Mouse (Mus musculus): ENCODE results near the gene Cfd. TPM values are rescaled to one million over a fixed set of nuclear protein-coding genes. Genes with fewer than 3 reads are reported as not detected.

Gene Cfd
- polyA plus RNA-seq, 1 experiment from 2014 or later, result not detected

DNA sequence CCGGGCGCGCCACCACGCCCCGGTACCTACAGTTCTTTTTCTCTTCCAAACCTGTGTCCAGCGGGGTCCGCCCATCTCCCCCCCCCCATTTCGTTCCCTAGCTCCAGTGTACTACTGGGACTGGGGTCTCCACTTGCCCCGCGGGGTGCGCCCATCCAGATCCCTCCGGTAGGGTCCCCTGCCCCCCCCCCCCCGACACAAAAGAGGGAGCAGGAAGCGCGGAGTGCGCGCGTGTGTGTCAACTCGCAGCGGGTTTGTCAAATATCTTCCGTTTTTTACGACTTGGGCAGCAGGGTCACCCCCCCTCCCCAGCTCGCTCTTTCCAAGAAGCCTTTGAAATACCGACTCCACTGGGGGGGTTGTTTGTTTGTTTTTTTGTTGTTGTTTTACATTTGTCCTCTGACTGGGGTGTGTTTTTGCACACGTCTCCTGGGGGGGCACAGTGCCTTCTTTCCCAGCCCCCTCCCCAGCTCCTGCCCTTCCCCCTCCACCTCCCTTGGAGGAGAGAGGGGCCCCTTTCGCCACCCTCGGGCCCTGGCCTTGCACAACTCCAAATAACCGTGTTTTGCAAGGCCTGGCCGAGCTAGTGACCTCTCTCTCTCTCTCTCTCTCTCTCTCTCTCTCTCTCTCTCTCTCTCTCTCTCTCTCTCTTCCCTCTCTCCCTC is 37.5 kb downstream of the Cfd start:
- H3K4me1 ChIP-seq (replicated peaks), result peaks cover 59% of the 10 kb centered on the region
- H3K9ac ChIP-seq (replicated peaks), result peak overlapping the region; percentile 90
- H3K9me3 ChIP-seq, result no peaks in the 10 kb centered on the region
- peaks cover 12% of the 10 kb centered on the region for H3K27me3 ChIP-seq
- peak overlapping the region; percentile 97 for H3K4me3 ChIP-seq (replicated peaks)
- under 1% methylated on average over 27 of the region's 29 CpGs for WGBS
- H3K27ac ChIP-seq, result peak overlapping the region; percentile 97
- H3K36me3 ChIP-seq, result peaks cover 29% of the 10 kb centered on the region
- ATAC-seq (ENCODE audit: insufficient number of reproducible peaks, insufficient read depth, low FRiP score, low TSS enrichment, low read depth), result no peak
- H3K4me2 ChIP-seq, result peak overlapping the region; percentile 87

- peak overlapping the region; percentile 90 for H3K9ac ChIP-seq (replicated peaks)
- 9% methylated on average over 9 of the region's 9 CpGs for whole genome bisulfite sequencing
- no peak for ATAC-seq (ENCODE audit: insufficient number of reproducible peaks, insufficient read depth, low FRiP score, low TSS enrichment, low read depth)
Observed at GRCm38 (mm10) chr10:79928907-79929701, 38.5 kb downstream of the Cfd start.

GRCm38 (mm10) chr10:79929967-79930825 is 39.5 kb downstream of the Cfd start:
- 0 out of 2 replicates have a peak overlapping the region, but pooled peaks have one; percentile 97 for H3K4me3 ChIP-seq (replicated peaks)
- peak overlapping the region; percentile 97; the same call in 1 of the 2 replicates for H3K27ac ChIP-seq

More at GRCm38 (mm10) chr10:79928907-79929701, 38.5 kb downstream of the Cfd start:
- Histone ChIP-seq H3K4me3 (replicated peaks) (peak overlapping the region; percentile 97), H3K4me1 (replicated peaks) (peaks cover 69% of the 10 kb centered on the region), H3K27ac (peak overlapping the region; percentile 97), H3K36me3 (peaks cover 39% of the 10 kb centered on the region), H3K4me2 (peak overlapping the region; percentile 87), H3K27me3 (peaks cover 2% of the 10 kb centered on the region), H3K9me3 (no peaks in the 10 kb centered on the region)

GRCm38 (mm10) chr10:79930826-79931186 is 40.2 kb downstream of the Cfd start:
- 0 out of 2 replicates have a peak overlapping the region, but pooled peaks have one; percentile 2 for H3K4me3 ChIP-seq (replicated peaks)
- ATAC-seq (ENCODE audit: insufficient number of reproducible peaks, insufficient read depth, low FRiP score, low TSS enrichment, low read depth), result no peak
- no peak overlapping the region for H3K27ac ChIP-seq
- no peaks in the 10 kb centered on the region for H3K27me3 ChIP-seq
- 0 out of 2 replicates have a peak overlapping the region, but pooled peaks have one; percentile 17 for H3K4me2 ChIP-seq
- H3K9me3 ChIP-seq, result no peaks in the 10 kb centered on the region
- H3K9ac ChIP-seq (replicated peaks), result no peak overlapping the region
- peaks cover 80% of the 10 kb centered on the region for H3K4me1 ChIP-seq (replicated peaks)
- peaks cover 55% of the 10 kb centered on the region for H3K36me3 ChIP-seq
- 87% methylated on average over 16 of the region's 16 CpGs for WGBS

More at GRCm38 (mm10) chr10:79929967-79930825, 39.5 kb downstream of the Cfd start:
- 85% methylated on average over 18 of the region's 18 CpGs for WGBS
- peaks cover 79% of the 10 kb centered on the region for H3K4me1 ChIP-seq (replicated peaks)
- ATAC-seq (ENCODE audit: insufficient number of reproducible peaks, insufficient read depth, low FRiP score, low TSS enrichment, low read depth), result no peak
- no peaks in the 10 kb centered on the region for H3K9me3 ChIP-seq
- H3K36me3 ChIP-seq, result peaks cover 50% of the 10 kb centered on the region
- no peak overlapping the region; the same call in 1 of the 2 replicates for H3K9ac ChIP-seq (replicated peaks)
- H3K27me3 ChIP-seq, result no peaks in the 10 kb centered on the region
- H3K4me2 ChIP-seq, result peak overlapping the region; percentile 87

DNA sequence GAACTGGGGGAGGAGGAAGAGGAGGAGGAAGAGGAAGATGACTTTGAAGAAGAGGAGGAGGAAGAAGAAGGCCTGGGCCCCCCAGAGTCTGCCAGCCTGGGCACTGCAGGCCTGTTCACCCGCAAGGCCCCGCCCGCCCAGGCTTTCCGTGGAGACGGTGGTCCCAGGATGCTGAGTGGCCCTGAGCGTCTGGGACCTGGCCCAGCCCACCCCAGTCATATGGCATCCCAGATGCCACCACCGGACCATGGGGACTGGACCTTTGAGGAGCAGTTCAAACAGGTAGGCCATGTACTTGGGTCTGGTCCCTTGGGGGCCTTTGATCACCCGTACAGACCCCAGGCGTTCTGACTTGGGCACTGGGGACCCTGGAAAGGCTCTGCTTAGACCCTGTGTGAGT is 41.1 kb downstream of the Cfd start:
- Histone ChIP-seq H3K9ac (replicated peaks) (peak overlapping the region; percentile 8; the same call in 1 of the 2 replicates), H3K4me2 (no peak overlapping the region), H3K36me3 (peaks cover 64% of the 10 kb centered on the region), H3K27ac (peak overlapping the region; percentile 82), H3K4me1 (replicated peaks) (peaks cover 83% of the 10 kb centered on the region), H3K27me3 (no peaks in the 10 kb centered on the region), H3K9me3 (no peaks in the 10 kb centered on the region), H3K4me3 (replicated peaks) (no peak overlapping the region)
- 76% methylated on average over 9 of the region's 9 CpGs for WGBS
- ATAC-seq (ENCODE audit: insufficient number of reproducible peaks, insufficient read depth, low FRiP score, low TSS enrichment, low read depth), result no peak

- WGBS, result 3% methylated on average over 8 of the region's 8 CpGs
- ATAC-seq (ENCODE audit: insufficient number of reproducible peaks, insufficient read depth, low FRiP score, low TSS enrichment, low read depth), result no peak
- H3K4me1 ChIP-seq (replicated peaks), result peaks cover 89% of the 10 kb centered on the region
- peak overlapping the region; percentile 35; the same call in 1 of the 2 replicates for H3K9ac ChIP-seq (replicated peaks)
- H3K27ac ChIP-seq, result peak overlapping the region; percentile 82
- no peaks in the 10 kb centered on the region for H3K9me3 ChIP-seq
- peak overlapping the region; percentile 19; the same call in 1 of the 2 replicates for H3K4me3 ChIP-seq (replicated peaks)
- peaks cover 73% of the 10 kb centered on the region for H3K36me3 ChIP-seq
- peak overlapping the region; percentile 30 for H3K4me2 ChIP-seq
- no peaks in the 10 kb centered on the region for H3K27me3 ChIP-seq
Observed at GRCm38 (mm10) chr10:79932736-79933135, 42.1 kb downstream of the Cfd start.

DNA sequence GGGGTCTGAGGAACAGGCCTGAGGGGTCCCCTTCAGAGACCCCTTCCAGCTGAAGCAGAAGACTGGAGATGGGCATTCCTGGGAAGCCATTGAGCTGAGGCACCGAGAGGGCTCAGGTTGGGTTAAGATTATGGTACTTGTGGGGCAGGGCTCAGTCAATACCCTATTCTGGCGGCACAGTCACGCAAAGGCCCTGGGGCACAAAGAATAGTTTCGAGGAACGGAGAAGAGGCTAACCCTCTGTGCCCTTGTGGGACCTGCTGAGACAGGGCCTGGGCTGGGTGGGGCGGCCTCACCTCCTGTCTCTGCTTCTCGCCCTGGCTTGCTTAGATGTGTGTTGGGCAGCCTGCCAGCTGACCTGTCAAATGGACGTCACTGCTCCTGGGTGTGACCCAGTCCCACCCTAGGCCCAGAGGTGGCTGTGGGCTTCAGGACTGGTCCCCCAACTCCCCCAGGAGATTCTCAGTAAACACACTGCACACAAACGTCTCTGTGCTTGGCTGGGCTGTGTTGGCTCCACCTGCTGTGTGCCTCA is 42.6 kb downstream of the Cfd start:
- ATAC-seq (ENCODE audit: insufficient number of reproducible peaks, insufficient read depth, low FRiP score, low TSS enrichment, low read depth), result no peak
- no peak overlapping the region; the same call in 1 of the 2 replicates for H3K4me3 ChIP-seq (replicated peaks)
- peaks cover 94% of the 10 kb centered on the region for H3K4me1 ChIP-seq (replicated peaks)
- peak overlapping the region; percentile 82 for H3K27ac ChIP-seq
- peak overlapping the region; percentile 30; the same call in 1 of the 2 replicates for H3K4me2 ChIP-seq
- no peaks in the 10 kb centered on the region for H3K27me3 ChIP-seq
- no peak overlapping the region; the same call in 1 of the 2 replicates for H3K9ac ChIP-seq (replicated peaks)
- 45% methylated on average over 9 of the region's 9 CpGs for WGBS
- H3K36me3 ChIP-seq, result peaks cover 78% of the 10 kb centered on the region
- no peaks in the 10 kb centered on the region for H3K9me3 ChIP-seq

GRCm38 (mm10) chr10:79933861-79934260 is 43.2 kb downstream of the Cfd start:
- Histone ChIP-seq H3K27me3 (no peaks in the 10 kb centered on the region), H3K4me1 (replicated peaks) (peaks cover 91% of the 10 kb centered on the region), H3K4me2 (no peak overlapping the region), H3K36me3 (peaks cover 83% of the 10 kb centered on the region), H3K9me3 (no peaks in the 10 kb centered on the region), H3K9ac (replicated peaks) (no peak overlapping the region), H3K4me3 (replicated peaks) (no peak overlapping the region), H3K27ac (peak overlapping the region; percentile 82; the same call in 1 of the 2 replicates)
- WGBS, result 74% methylated on average over 6 of the region's 6 CpGs
- ATAC-seq (ENCODE audit: insufficient number of reproducible peaks, insufficient read depth, low FRiP score, low TSS enrichment, low read depth), result no peak

DNA sequence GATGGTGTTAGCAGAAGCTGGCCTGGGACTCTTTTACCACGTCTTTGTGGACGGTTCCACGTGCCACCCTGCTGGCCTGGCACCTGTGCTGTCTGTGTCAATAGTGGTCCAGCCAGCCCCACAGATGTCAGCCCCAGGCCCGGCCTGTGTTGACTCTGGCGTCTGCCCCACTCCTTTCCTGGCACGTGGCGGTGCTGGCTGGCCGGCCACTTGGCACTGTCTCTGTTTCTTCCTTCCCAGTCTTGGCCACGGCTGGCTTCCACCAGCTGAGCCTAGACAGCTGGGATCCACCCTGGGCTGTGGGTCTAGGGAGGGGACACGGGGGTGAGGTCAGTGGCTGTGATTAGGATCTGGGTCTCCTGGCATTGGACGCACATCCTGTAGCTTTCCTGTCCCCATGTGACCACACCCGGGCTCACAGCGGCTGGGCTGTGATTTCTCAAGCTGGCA is 43.6 kb downstream of the Cfd start:
- ATAC-seq (ENCODE audit: insufficient number of reproducible peaks, insufficient read depth, low FRiP score, low TSS enrichment, low read depth), result no peak
- no peak overlapping the region for H3K4me3 ChIP-seq (replicated peaks)
- peaks cover 90% of the 10 kb centered on the region for H3K4me1 ChIP-seq (replicated peaks)
- no peak overlapping the region for H3K4me2 ChIP-seq
- 78% methylated on average over 13 of the region's 13 CpGs for WGBS
- peaks cover 86% of the 10 kb centered on the region for H3K36me3 ChIP-seq
- H3K9ac ChIP-seq (replicated peaks), result no peak overlapping the region
- no peaks in the 10 kb centered on the region for H3K9me3 ChIP-seq
- H3K27me3 ChIP-seq, result no peaks in the 10 kb centered on the region
- peak overlapping the region; percentile 82 for H3K27ac ChIP-seq

GRCm38 (mm10) chr10:79934794-79935569 is 44.3 kb downstream of the Cfd start:
- H3K4me1 ChIP-seq (replicated peaks), result peaks cover 83% of the 10 kb centered on the region

More at GRCm38 (mm10) chr10:79934794-79935569, 44.3 kb downstream of the Cfd start:
- H3K9ac ChIP-seq (replicated peaks), result no peak overlapping the region
- WGBS, result 86% methylated on average over 16 of the region's 16 CpGs
- peak overlapping the region; percentile 82; the same call in 1 of the 2 replicates for H3K27ac ChIP-seq
- no peaks in the 10 kb centered on the region for H3K27me3 ChIP-seq
- H3K4me2 ChIP-seq, result no peak overlapping the region
- H3K9me3 ChIP-seq, result no peaks in the 10 kb centered on the region
- H3K36me3 ChIP-seq, result peaks cover 93% of the 10 kb centered on the region
- ATAC-seq (ENCODE audit: insufficient number of reproducible peaks, insufficient read depth, low FRiP score, low TSS enrichment, low read depth), result no peak
- H3K4me3 ChIP-seq (replicated peaks), result no peak overlapping the region

All from limb, embryonic 12.5 days (tissue).